Mouse (Mus musculus) neutrophil, adult 5-6 weeks (primary cell): ENCODE data around the gene Clca3a1. TPM values are rescaled to one million over a fixed set of nuclear protein-coding genes. Genes with fewer than 3 reads are reported as not detected.

Experiments used
- ATAC-seq: fragments of 151-379, 151-347 bp; 2 replicates; pipeline ENCODE4 v1.8.0; 2017; ENCODE audit warnings: mild to moderate bottlenecking, moderate TSS enrichment; ENCODE audit not compliant: insufficient number of reproducible peaks, poor library complexity, low FRiP score, severe bottlenecking; ENCODE audit errors: extremely low read depth
- total RNA-seq: library from RNA; stranded (forward); fragments of 200-1000 nt; gene quantifications from 2 replicates; pipeline ENCODE4 v1.2.3, GENCODE M21; 2017

Clca3a1 gene
- total RNA-seq, 1 experiment from 2014 or later = 0.47 TPM

DNA sequence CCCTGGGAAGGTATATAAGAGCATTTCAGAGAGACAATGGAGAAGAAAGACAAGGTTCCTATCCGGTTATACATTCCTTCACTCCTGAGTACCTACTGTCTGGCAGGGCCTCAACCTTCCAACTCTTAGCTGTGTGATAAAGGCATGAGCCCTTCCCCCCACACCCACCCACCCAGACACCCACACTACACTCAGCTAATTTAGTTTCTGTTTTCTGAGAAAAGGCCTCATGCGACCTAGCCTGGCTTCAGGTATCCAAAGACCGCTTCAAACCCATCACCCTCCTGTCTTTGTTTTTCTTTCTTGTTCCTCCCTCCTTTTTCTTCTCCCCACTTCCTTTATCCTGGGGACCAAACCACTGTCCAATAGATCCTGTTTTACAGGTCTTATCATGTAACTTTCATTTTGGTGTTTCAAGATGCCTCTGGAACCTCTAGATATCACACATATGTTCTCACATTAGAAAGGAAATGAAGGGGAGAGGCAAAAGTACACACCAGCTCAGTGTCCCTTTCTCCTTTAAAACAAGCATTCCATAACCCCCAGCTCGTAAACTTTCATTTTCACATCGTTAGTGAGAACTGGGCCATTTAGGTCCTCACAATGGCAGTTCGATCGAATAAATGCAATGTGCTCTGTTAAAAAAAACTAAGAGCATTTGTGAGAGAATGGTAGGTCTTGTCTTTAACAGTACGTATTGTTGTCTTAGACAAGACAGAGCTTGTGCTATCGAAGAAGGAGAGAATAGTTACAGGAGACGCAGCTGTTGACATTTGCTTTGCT is 39.5 kb downstream of the Clca3a1 start:
- no peak for ATAC-seq

DNA sequence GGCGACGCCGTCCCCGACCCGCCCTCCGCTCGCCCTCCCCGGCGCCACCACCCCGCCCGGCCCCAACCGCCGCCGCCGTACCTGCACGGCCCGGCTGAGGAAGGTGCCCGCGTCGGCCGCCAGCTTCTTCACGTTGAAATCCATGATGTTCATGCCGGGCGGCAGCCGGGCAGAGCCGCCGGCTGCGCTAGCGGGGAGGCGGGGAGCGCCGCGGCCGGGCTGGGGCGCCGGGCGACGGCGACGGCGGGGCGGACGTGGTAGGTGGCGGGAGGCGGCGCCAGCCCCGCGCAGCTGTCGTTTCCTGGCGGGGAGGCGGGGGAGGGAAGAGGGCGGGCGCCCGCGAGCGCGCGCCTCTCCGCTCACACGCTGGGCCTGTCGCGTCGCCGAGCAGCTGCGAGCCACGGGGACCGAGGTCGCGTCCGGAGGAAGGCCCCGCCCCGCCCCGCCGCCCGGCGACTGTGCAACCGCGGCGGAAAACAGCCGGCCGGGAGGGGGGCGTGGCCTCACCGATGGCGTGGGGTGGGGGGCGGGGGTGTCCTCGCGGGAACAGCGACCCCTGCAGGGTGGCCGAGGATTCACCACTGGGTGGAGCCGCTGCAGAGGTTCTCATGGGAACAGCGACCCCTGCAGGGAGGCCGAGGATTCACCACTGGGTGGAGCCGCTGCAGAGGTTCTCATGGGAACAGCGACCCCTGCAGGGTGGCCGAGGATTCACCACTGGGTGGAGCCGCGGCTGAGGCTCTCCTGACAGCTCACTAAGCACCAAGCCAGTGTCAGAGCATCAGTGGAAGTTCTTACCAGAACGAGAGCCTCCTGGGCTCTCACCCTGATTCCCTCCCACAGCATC is 40.7 kb downstream of the Clca3a1 start, which contains the start of gene Sh3glb1:
Gene Sh3glb1, minus strand, starts transcription at position 435 of the 847 bp plus-strand sequence.
- peak; percentile 86 for ATAC-seq

DNA sequence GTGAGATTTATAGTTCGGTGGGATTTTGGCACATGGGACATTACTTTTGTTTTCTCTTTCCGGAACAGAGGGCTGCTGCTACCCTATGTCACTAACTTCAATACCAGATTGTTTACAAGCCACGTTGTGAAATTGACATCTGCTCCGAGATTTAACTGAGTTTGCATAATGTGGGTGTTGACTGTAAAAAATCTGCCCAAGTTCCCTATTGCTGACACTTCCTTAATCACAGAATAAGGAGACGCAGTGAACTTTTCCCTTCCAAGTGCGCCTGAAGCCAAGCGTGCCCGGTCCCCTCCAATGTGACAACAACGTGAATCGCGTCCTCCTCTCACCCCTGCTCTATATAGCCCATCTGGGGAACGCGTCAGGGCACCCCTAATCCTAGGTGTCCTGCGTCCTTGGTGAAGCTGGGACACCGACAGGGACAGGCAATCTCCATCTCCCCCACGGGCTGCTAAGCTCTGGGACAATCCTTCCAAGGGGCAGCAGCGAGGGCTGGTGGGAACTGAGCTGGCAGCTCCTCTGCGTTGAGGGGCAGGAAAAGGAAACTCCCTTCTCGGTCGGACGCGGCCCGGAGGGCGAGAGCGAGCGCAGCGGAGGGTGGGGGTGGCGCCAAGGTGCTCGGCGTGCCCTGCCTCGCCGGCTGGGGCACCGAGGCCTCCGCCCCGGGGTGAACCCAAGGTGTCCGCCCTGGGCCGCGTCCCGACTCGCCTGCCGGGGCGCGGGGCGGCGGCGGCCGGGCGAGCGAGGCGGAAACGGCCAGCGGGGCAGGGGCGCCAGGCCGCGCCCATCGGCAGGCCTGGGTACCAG is 41.5 kb downstream of the Clca3a1 start:
- ATAC-seq = peak; percentile 42

- ATAC-seq = no peak
Observed at GRCm38 (mm10) chr3:144718706-144719087, 42.1 kb downstream of the Clca3a1 start.

GRCm38 (mm10) chr3:144717835-144718234 is 42.9 kb downstream of the Clca3a1 start:
- no peak for ATAC-seq

- no peak for ATAC-seq
Observed at GRCm38 (mm10) chr3:144717121-144717520, 43.7 kb downstream of the Clca3a1 start.

GRCm38 (mm10) chr3:144715901-144716300 is 44.9 kb downstream of the Clca3a1 start:
- ATAC-seq = peak; percentile 37; the same call in 1 of the 2 replicates

- ATAC-seq = no peak
Observed at GRCm38 (mm10) chr3:144715033-144715432, 45.7 kb downstream of the Clca3a1 start.

DNA sequence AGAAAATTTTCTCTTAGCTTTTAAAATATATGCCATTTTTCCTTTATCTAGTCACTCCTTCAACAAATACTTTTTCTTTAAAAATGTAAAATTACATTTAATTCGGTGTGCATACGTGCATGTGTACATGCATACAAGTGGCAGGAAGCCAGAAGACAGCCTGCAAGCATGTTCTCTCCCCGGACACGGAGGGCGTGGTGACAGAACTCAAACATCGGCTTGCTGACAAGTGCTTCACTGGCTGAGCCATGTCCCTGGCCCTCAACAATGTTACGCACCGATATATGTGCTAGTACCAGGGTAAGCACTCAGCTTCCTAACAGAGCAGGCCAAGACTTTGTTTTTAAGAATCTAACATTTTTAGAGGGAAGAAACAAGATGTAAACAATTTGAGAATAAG is 46.2 kb downstream of the Clca3a1 start:
- no peak for ATAC-seq

DNA sequence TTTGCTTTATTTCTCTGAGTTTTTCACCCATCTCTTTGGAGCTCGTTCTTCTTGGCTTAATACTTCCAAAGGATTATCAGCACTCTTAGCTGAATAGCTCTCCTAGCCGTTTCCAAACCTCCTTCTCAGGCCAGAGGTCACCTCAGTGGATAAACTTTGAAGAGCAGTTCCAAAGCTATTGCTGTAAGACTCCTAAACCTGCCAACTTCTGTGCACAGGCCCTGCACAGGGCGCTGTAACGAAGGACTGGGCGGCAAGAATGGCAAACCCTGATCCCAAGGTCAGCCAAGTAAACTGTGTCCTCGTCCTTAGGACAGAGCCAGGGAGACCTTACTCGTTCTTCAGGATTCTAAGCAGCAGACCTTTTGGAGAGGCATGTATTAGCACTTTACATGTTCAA is 46.7 kb downstream of the Clca3a1 start:
- ATAC-seq = no peak

DNA sequence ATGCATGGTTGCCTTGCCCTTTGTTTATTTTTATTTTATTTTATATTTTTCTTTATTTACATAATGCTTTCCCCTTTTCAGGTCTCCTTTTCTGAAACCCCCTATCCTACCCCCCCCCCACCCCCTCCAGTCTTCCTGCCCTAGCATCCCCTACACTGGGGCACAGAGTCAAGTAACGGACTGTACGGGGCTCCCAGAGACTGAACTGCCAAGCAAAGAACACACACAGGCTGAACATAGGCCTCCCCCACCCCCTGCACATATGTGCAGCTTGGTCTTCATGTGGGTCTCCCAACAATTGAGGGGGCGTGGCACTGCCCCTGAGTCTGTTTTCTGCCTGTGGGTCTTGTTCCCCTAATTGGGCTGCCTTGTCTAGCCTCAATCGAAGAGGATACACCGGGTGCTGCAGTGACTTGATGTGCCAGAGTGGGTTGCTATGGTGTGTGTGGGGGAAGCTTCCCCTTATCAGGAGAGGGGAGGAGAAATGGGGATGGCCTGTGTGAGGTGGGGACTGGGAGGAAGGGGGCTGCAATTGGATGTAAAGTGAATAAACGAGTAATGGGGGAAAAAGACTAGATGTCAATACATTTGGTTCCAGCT is 49.1 kb downstream of the Clca3a1 start:
- no peak for ATAC-seq

- ATAC-seq = no peak
Observed at GRCm38 (mm10) chr3:144708612-144709011, 52.2 kb downstream of the Clca3a1 start.

- peak; percentile 82 for ATAC-seq
Observed at GRCm38 (mm10) chr3:144703959-144704358, 56.8 kb downstream of the Clca3a1 start.

DNA sequence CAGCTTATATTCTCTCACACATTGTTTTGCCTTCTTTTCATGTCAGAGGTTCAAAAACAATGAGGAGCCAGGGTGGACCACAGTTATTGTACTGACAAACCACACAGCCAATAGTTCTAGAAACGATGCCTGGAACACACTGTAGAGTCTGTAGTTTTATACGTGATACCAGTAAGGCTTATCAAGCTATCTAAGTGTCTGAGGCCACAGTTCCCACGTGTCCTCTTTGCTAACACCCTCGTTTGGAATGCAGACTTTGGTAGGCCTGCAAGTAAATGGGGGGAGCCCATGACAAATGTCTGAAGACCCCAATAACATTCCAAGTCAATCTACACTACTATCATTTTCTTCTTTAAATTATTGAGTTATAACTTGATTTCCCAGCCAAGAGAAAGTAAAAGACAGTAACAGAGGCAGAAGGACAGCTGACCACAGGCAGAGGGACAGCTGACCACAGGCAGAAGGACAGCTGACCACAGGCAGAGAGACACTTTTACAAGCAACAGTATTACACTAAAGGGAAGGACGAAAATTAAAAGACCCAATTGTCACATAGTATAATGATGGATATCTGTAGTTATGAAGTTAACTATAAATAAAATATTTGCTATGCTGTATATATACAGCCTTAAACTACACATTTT is 61.9 kb downstream of the Clca3a1 start:
- ATAC-seq = no peak

- ATAC-seq = no peak
Observed at GRCm38 (mm10) chr3:144697942-144698341, 62.8 kb downstream of the Clca3a1 start.

DNA sequence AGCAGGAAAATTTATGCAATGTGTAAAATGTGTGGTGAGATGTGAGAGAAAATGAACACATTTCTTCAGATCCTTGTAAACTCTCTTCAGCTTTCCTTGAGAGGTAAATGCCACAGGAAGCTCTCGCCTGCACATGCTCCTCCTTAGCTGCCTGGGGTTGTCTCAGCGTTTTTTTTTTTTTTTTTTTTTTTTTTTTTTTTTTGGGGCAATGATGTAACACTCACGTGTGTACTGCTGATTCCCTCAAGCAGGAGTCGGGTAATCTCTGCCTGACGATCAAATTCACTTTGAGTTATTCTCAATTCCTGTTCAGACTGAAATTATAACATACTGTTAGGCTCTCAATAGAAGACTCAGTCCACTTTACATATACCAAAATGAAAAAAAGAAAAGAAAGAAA is 63.6 kb downstream of the Clca3a1 start:
- ATAC-seq = no peak

GRCm38 (mm10) chr3:144694941-144695340 is 65.8 kb downstream of the Clca3a1 start:
- ATAC-seq = no peak

DNA sequence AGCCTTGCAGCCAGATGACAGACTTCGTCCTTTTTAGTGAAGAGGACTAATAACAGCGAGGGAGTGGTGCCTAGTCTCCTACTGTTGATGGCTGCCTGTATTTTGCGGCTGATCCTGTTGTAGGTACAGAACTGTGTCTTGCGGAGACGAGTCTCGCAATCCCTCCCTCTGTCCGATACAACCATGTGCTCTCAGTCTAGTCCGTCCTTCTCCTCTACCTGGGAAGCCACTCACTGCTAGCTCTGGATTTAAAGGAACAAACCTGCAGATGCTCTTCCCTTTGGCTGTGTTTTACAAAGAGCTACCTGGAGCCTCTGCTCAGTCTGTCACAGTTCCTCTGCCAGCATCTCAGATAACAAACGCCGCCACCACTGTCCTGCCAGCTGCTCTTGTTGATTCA is 66.7 kb downstream of the Clca3a1 start:
- no peak for ATAC-seq
